Mouse (Mus musculus): ENCODE data around the gene Fmnl1. TPM values are rescaled to one million over a fixed set of nuclear protein-coding genes. Genes with fewer than 3 reads are reported as not detected.

Gene Fmnl1
- polyA plus RNA-seq (2012; ENCODE audit: insufficient read depth, insufficient read length, missing spikeins), result 2.8 and 3.8 TPM in 2 replicates

GRCm38 (mm10) chr11:103170494-103171285 is at the start of gene Fmnl1:
Fmnl1 (plus strand) TSS chr11:103171107.
- Histone ChIP-seq H3K4me3 (ENCODE audit: insufficient read depth, low read depth, low read length) (peak within 1 kb of the TSS; percentile 75), H3K27ac (replicated peaks; ENCODE audit: low read depth, low read length) (peak within 1 kb of the TSS; percentile 71), H3K4me1 (ENCODE audit: control insufficient read depth, insufficient read depth, insufficient read length, low read length) (peaks cover 7% of the 10 kb centered on the region)

DNA sequence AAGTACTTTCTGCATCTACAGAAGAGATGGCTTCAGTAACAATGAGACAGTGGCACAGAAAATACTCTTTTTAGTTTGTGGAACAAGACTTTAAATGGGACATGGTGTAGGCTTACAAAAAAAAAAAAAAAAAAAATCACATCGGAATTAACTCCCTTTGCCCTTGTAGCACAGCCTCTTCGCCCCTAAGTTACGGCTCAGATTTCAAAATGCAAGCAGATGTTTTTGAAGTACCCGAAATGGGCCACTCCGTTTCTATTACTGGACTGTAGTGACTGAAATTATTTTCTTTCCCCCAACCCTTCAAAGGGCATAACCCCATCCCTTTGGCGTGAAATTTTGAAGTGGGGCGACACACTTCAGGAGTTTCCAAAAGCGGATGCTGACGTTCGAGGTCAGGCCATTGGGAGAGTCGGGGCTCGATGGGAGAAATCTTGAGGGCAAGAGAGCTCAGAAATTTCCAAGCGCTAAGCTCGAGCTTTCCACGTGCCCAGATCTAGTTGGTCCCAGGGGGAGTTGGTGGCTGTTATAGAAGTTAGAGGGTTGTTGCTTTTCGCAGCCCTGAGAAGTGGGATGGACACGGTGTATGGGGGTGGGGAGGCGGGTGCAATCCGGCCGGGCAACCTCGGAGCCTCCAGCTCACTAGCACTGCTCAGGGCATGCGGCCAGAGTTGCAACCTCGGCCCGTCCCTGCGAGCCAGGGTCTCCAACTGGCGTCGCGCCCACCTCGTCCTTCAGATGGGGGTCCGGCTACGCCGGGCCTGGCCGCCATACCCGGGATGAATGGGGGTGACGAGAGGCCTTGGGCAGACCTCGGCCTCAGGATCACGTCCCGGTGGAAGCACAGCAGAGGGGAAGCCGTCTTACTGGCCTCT is 39.0 kb upstream of the Fmnl1 start, which contains the start of gene Hexim2:
Hexim2 (plus strand) TSS at position 729 of the 875 bp plus-strand sequence.
- H3K4me3 ChIP-seq (ENCODE audit: insufficient read depth, low read depth, low read length), result peak within 1 kb of the TSS; percentile 81
- peaks cover 7% of the 10 kb centered on the region for H3K4me1 ChIP-seq (ENCODE audit: control insufficient read depth, insufficient read depth, insufficient read length, low read length)
- peak within 1 kb of the TSS; percentile 97 for H3K27ac ChIP-seq (replicated peaks; ENCODE audit: low read depth, low read length)

GRCm38 (mm10) chr11:103132576-103133455 is 38.1 kb upstream of the Fmnl1 start:
- Histone ChIP-seq H3K27ac (replicated peaks; ENCODE audit: low read depth, low read length) (peak overlapping the region; percentile 97), H3K4me3 (ENCODE audit: insufficient read depth, low read depth, low read length) (peak overlapping the region; percentile 81), H3K4me1 (ENCODE audit: control insufficient read depth, insufficient read depth, insufficient read length, low read length) (peaks cover 7% of the 10 kb centered on the region)

- H3K4me1 ChIP-seq (ENCODE audit: control insufficient read depth, insufficient read depth, insufficient read length, low read length), result peaks cover 7% of the 10 kb centered on the region
- H3K27ac ChIP-seq (replicated peaks; ENCODE audit: low read depth, low read length), result peak overlapping the region; percentile 74
- H3K4me3 ChIP-seq (ENCODE audit: insufficient read depth, low read depth, low read length), result peak overlapping the region; percentile 48
Measured at GRCm38 (mm10) chr11:103133456-103134185, 37.3 kb upstream of the Fmnl1 start.

GRCm38 (mm10) chr11:103134221-103134620 is 36.7 kb upstream of the Fmnl1 start:
- peaks cover 7% of the 10 kb centered on the region for H3K4me1 ChIP-seq (ENCODE audit: control insufficient read depth, insufficient read depth, insufficient read length, low read length)
- H3K27ac ChIP-seq (replicated peaks; ENCODE audit: low read depth, low read length), result no peak overlapping the region
- H3K4me3 ChIP-seq (ENCODE audit: insufficient read depth, low read depth, low read length), result no peak overlapping the region

DNA sequence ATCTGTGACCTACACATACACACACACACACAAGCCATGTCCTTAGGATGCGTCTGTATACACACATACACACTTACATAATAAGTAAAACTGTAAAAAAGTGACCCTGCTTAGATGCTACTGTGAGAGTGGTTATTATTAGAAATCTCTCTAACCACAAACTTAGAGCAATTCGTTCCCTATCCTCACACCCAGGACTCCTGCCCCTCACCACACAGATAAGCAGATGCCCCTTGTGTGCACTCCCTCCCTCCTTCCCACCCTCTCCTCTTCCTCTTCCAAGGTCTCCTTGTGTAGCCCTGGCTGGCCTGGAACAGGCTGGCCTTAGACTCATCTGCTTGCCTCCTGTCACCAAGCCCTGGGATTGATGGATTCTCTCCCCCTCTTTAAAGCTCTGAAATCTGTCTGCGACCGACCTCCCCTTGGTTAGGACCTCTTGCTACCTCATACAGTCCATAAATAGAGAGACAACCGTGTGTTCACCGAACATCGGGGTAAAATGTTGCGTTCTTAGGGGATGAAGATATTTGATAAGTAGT is 34.8 kb upstream of the Fmnl1 start:
- Histone ChIP-seq H3K4me1 (ENCODE audit: control insufficient read depth, insufficient read depth, insufficient read length, low read length) (peaks cover 20% of the 10 kb centered on the region), H3K4me3 (ENCODE audit: insufficient read depth, low read depth, low read length) (no peak overlapping the region), H3K27ac (replicated peaks; ENCODE audit: low read depth, low read length) (no peak overlapping the region)

- no peak overlapping the region for H3K4me3 ChIP-seq (ENCODE audit: insufficient read depth, low read depth, low read length)
- H3K4me1 ChIP-seq (ENCODE audit: control insufficient read depth, insufficient read depth, insufficient read length, low read length), result peaks cover 41% of the 10 kb centered on the region
Measured at GRCm38 (mm10) chr11:103139951-103140762, 30.8 kb upstream of the Fmnl1 start.

GRCm38 (mm10) chr11:103140763-103141100 is 30.2 kb upstream of the Fmnl1 start:
- Histone ChIP-seq H3K27ac (replicated peaks; ENCODE audit: low read depth, low read length) (peak overlapping the region; percentile 96), H3K4me3 (ENCODE audit: insufficient read depth, low read depth, low read length) (no peak overlapping the region), H3K4me1 (ENCODE audit: control insufficient read depth, insufficient read depth, insufficient read length, low read length) (peaks cover 41% of the 10 kb centered on the region)

More at GRCm38 (mm10) chr11:103139951-103140762, 30.8 kb upstream of the Fmnl1 start:
- peak overlapping the region; percentile 96 for H3K27ac ChIP-seq (replicated peaks; ENCODE audit: low read depth, low read length)

DNA sequence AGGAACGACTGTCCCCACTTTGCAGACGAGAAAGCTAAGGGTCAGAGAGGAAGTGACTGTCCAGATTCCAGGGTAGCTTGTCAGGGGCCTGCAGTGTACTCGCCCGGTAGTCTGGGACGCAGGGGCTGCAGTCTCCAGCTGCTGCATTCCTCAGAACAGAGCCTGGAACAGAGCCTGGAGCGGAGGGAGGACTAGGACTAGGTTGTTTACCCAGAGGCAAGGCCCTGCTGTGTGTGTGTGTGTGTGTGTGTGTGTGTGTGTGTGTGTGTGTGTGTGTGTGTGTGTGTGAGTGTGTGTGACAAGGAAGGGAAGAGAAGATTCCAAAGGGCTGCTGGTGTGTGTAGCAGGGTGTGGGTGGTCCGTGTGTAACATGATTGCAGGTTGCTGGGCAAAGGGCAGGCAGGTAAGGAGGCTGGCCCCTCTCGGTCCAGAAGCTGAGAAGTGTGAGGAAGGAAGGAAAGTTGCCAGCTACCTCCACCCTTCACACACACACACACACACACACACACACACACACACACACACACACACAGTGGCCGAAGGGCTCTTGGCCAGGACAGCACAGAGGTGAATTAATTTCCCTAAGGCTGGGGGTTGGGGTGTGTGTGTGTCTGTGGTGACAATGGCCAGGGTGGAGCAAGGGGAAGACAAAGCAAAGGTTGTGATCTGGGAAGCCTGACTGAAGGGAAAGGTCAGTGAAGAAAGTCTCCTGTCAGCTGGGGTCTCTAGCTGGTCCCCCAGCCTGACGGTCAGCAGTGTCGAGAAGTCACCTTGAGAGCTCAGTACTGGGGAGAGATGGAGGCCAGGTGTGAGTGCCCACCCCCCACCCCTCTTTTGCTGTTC is 29.6 kb upstream of the Fmnl1 start:
- Histone ChIP-seq H3K4me1 (ENCODE audit: control insufficient read depth, insufficient read depth, insufficient read length, low read length) (peaks cover 41% of the 10 kb centered on the region), H3K4me3 (ENCODE audit: insufficient read depth, low read depth, low read length) (0 out of 2 replicates have a peak overlapping the region, but pooled peaks have one; percentile 32), H3K27ac (replicated peaks; ENCODE audit: low read depth, low read length) (peak overlapping the region; percentile 96)

- Histone ChIP-seq H3K4me3 (ENCODE audit: insufficient read depth, low read depth, low read length) (peak overlapping the region; percentile 32; the same call in 1 of the 2 replicates), H3K4me1 (ENCODE audit: control insufficient read depth, insufficient read depth, insufficient read length, low read length) (peaks cover 41% of the 10 kb centered on the region), H3K27ac (replicated peaks; ENCODE audit: low read depth, low read length) (peak overlapping the region; percentile 96)
Measured at GRCm38 (mm10) chr11:103141944-103142255, 29.0 kb upstream of the Fmnl1 start.

- peak overlapping the region; percentile 32 for H3K4me3 ChIP-seq (ENCODE audit: insufficient read depth, low read depth, low read length)
- H3K4me1 ChIP-seq (ENCODE audit: control insufficient read depth, insufficient read depth, insufficient read length, low read length), result peaks cover 41% of the 10 kb centered on the region
- peak overlapping the region; percentile 96 for H3K27ac ChIP-seq (replicated peaks; ENCODE audit: low read depth, low read length)
Measured at GRCm38 (mm10) chr11:103142441-103143182, 28.3 kb upstream of the Fmnl1 start.

All from brown adipose tissue, adult 24 weeks (tissue).